Mouse (Mus musculus) ES-E14 (cell line): ENCODE measurements around the gene Acot1.
A peak's percentile ranks its signal among the peaks of the same experiment; 100 is the strongest.

Source experiments
- CHD2 ChIP-seq: IDR thresholded peaks from 2 replicates; pipeline ENCODE4 v1.6.1; 2014; ENCODE audit warnings: mild to moderate bottlenecking, low read depth, low read length, inconsistent platforms
- MAFK ChIP-seq: IDR thresholded peaks from 2 replicates; pipeline ENCODE4 v1.6.1; 2014; ENCODE audit warnings: mild to moderate bottlenecking, low read depth, low read length, inconsistent platforms; ENCODE audit not compliant: insufficient read depth
- ZNF384 ChIP-seq: IDR thresholded peaks from 2 replicates; pipeline ENCODE4 v1.6.1; 2012; ENCODE audit warnings: low read depth, low read length, inconsistent platforms

GRCm38 (mm10) chr12:84063833-84064232 lies 54.5 kb downstream of the Acot1 start:
- TF ChIP-seq CHD2 (no peak), ZNF384 (no peak), MAFK (peak; percentile 90)
